Mouse (Mus musculus) mature B cell (primary cell): ENCODE results near the gene Tmprss6.

ENCODE experiments used
- in situ Hi-C: fragments of 300-500 bp; cut with MboI; formaldehyde crosslinking; loops from 2 replicates; pipeline ENCODE4 v1.14.3; 2019

Gene Tmprss6

GRCm38 (mm10) chr15:78420395-78420794, 48.0 kb downstream of the Tmprss6 start:
- in situ Hi-C loops: no loop called here

- in situ Hi-C loops: no loop called here
Measured at GRCm38 (mm10) chr15:78416937-78417336, 51.5 kb downstream of the Tmprss6 start.

- in situ Hi-C loops: no loop called here
Measured at GRCm38 (mm10) chr15:78414157-78414556, 54.3 kb downstream of the Tmprss6 start.

- in situ Hi-C loops: no loop called here
Measured at GRCm38 (mm10) chr15:78413719-78414117, 54.7 kb downstream of the Tmprss6 start.

GRCm38 (mm10) chr15:78413083-78413718, 55.2 kb downstream of the Tmprss6 start:
- in situ Hi-C loops: no loop called here

GRCm38 (mm10) chr15:78409570-78410052, 58.8 kb downstream of the Tmprss6 start:
- in situ Hi-C loops: no loop called here

GRCm38 (mm10) chr15:78406293-78406934, 62.0 kb downstream of the Tmprss6 start, which contains the start of gene Mpst:
Gene Mpst, plus strand, starts transcription at chr15:78406416.
- in situ Hi-C loops: no loop called here

- in situ Hi-C loops: no loop called here
Measured at GRCm38 (mm10) chr15:78405517-78406211, 62.8 kb downstream of the Tmprss6 start, which contains the start of gene Tst. Gene Tst, minus strand, starts transcription at chr15:78405907.

GRCm38 (mm10) chr15:78405098-78405497, 63.3 kb downstream of the Tmprss6 start:
- in situ Hi-C loops: no loop called here

- in situ Hi-C loops: no loop called here
Measured at GRCm38 (mm10) chr15:78403896-78404295, 64.5 kb downstream of the Tmprss6 start.

GRCm38 (mm10) chr15:78403301-78403741, 65.1 kb downstream of the Tmprss6 start:
- in situ Hi-C loops: no loop called here

- in situ Hi-C loops: no loop called here
Measured at GRCm38 (mm10) chr15:78402423-78402822, 66.0 kb downstream of the Tmprss6 start.

GRCm38 (mm10) chr15:78401921-78402320, 66.5 kb downstream of the Tmprss6 start:
- in situ Hi-C loops: no loop called here

GRCm38 (mm10) chr15:78401345-78401744, 67.1 kb downstream of the Tmprss6 start:
- in situ Hi-C loops: no loop called here

GRCm38 (mm10) chr15:78395478-78395962, 72.9 kb downstream of the Tmprss6 start, which contains the start of gene Tex33:
Gene Tex33, minus strand, starts transcription at chr15:78395912.
- in situ Hi-C loops: no loop called here

GRCm38 (mm10) chr15:78390855-78391254, 77.6 kb downstream of the Tmprss6 start:
- in situ Hi-C loops: no loop called here
